Comparison of ENCODE assay signal across 8 mouse cellular contexts in the genomic region with DNA sequence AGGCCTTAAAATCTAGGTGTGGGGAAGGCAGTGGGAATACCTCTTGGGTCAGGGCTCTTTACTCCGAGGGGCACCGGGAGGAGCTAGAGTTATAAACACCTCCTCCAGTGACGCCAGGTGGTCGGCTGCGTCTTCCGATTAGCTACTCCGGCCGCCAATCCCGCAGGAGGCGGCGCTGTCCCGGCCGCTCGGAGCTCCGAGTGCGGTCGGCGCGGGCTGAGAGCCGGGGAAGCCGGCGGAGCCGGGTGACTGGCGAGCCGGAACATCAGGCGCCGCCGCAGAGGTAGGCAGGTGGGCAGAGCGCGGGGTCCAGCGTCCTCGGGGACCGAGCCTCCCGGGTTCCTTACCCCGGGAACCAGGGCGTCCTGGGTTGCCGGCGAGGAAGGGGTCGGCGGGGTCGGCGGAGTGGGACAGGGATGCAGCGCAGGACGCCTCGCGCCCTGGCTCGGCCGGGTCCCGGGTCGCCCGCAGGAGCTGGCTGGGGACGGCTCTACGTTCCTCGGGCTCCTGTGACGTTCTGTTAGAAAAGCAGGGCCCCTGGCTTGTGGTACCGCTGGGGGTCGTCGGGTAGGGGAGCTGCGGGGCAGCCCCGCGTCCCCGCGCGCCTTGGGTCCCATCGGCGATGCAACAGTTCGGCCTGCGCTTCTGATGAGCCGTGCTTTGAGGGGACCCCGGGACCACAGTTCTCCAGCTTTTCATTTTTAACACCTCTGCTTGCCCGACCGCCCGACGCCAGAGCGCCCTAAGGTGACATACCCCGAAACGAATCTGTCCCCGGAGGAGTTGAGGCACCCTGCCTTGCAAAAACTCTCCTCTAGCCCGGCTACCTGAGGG. TPM values are rescaled to one million over a fixed set of nuclear protein-coding genes. Genes with fewer than 3 reads are reported as not detected.
A peak's percentile ranks its signal among the peaks of the same experiment; 100 is the strongest.
DNase-seq lines count a peak whose midpoint lies in the region; ATAC-seq and TF ChIP-seq lines count a peak whose summit lies in the region.

A gene (plus strand): TSS at position 214 of the 834 bp plus-strand sequence.

- TF ChIP-seq POLR2A in bone marrow macrophage, adult 2 months (IDR thresholded peaks at IDR 0.05; ENCODE audit: borderline replicate concordance, low read depth, low read length), result no peak
- TF ChIP-seq POLR2A in liver, adult 2 months (IDR thresholded peaks at IDR 0.05; ENCODE audit: extremely low read depth, insufficient read depth, low read length), result no peak
- TF ChIP-seq POLR2A in testis, adult 2 months (IDR thresholded peaks at IDR 0.05; ENCODE audit: control insufficient read depth, low read depth, low read length), result peak; percentile 38; the same call in 1 of the 2 replicates

- no peaks in the 10 kb centered on the region for H3K36me3 ChIP-seq in forebrain, embryonic 10.5 days (replicated peaks)
- no peaks in the 10 kb centered on the region for H3K36me3 ChIP-seq in heart, embryonic 13.5 days
- no peaks in the 10 kb centered on the region for H3K36me3 ChIP-seq in kidney, embryonic 16.5 days (ENCODE audit: insufficient read depth, low read length)
- H3K36me3 ChIP-seq in liver, adult 2 months (ENCODE audit: control insufficient read depth, insufficient read depth, low read length), result no peaks in the 10 kb centered on the region
- no peaks in the 10 kb centered on the region for H3K36me3 ChIP-seq in midbrain, postnatal 0 days (ENCODE audit: insufficient read depth, low read length)
- no peaks in the 10 kb centered on the region for H3K36me3 ChIP-seq in testis, adult 2 months (ENCODE audit: control insufficient read depth, insufficient read depth, low read length)

- H3K9me3 ChIP-seq in forebrain, embryonic 10.5 days, result no peaks in the 10 kb centered on the region
- no peaks in the 10 kb centered on the region for H3K9me3 ChIP-seq in heart, embryonic 13.5 days
- no peaks in the 10 kb centered on the region for H3K9me3 ChIP-seq in kidney, embryonic 16.5 days (ENCODE audit: low read length)
- no peaks in the 10 kb centered on the region for H3K9me3 ChIP-seq in midbrain, postnatal 0 days (ENCODE audit: low read length)

- H3K27ac ChIP-seq in bone marrow macrophage, adult 2 months (ENCODE audit: insufficient read depth, low read depth, low read length), result no peak within 1 kb of the TSS
- H3K27ac ChIP-seq in forebrain, embryonic 10.5 days, result peak within 1 kb of the TSS; percentile 85
- peak within 1 kb of the TSS; percentile 65 for H3K27ac ChIP-seq in heart, embryonic 13.5 days (replicated peaks)
- peak within 1 kb of the TSS; percentile 94 for H3K27ac ChIP-seq in kidney, embryonic 16.5 days (ENCODE audit: low read length)
- H3K27ac ChIP-seq in liver, adult 2 months (replicated peaks; ENCODE audit: insufficient read depth, low read depth, low read length), result no peak within 1 kb of the TSS; the same call in 1 of the 2 replicates
- peak within 1 kb of the TSS; percentile 26; the same call in 1 of the 2 replicates for H3K27ac ChIP-seq in midbrain, postnatal 0 days (ENCODE audit: low read depth, low read length)
- H3K27ac ChIP-seq in testis, adult 2 months (ENCODE audit: control insufficient read depth, insufficient read depth, low read depth, low read length), result peak within 1 kb of the TSS; percentile 52; the same call in 1 of the 2 replicates

- peaks cover 30% of the 10 kb centered on the region for H3K4me1 ChIP-seq in bone marrow macrophage, adult 2 months (ENCODE audit: control insufficient read depth, insufficient read depth, low read length)
- H3K4me1 ChIP-seq in forebrain, embryonic 10.5 days, result peaks cover 24% of the 10 kb centered on the region
- H3K4me1 ChIP-seq in heart, embryonic 13.5 days, result peaks cover 30% of the 10 kb centered on the region
- peaks cover 30% of the 10 kb centered on the region for H3K4me1 ChIP-seq in kidney, embryonic 16.5 days (ENCODE audit: insufficient read depth, low read length)
- no peaks in the 10 kb centered on the region for H3K4me1 ChIP-seq in liver, adult 2 months (ENCODE audit: control insufficient read depth, insufficient read depth, low read length)
- no peaks in the 10 kb centered on the region for H3K4me1 ChIP-seq in midbrain, postnatal 0 days (ENCODE audit: insufficient read depth, low read length)
- H3K4me1 ChIP-seq in testis, adult 2 months (ENCODE audit: control insufficient read depth, insufficient read depth, low read length), result peaks cover 5% of the 10 kb centered on the region

- H3K27me3 ChIP-seq in forebrain, embryonic 10.5 days (ENCODE audit: poor library complexity, severe bottlenecking), result peaks cover 26% of the 10 kb centered on the region
- H3K27me3 ChIP-seq in heart, embryonic 13.5 days (replicated peaks), result peaks cover 6% of the 10 kb centered on the region; the same call in 1 of the 2 replicates
- H3K27me3 ChIP-seq in kidney, embryonic 16.5 days (ENCODE audit: insufficient read depth, low read length), result no peaks in the 10 kb centered on the region
- peaks cover 10% of the 10 kb centered on the region for H3K27me3 ChIP-seq in liver, adult 2 months (ENCODE audit: control insufficient read depth, insufficient read depth, low read length)
- H3K27me3 ChIP-seq in midbrain, postnatal 0 days (ENCODE audit: insufficient read depth, low read length), result no peaks in the 10 kb centered on the region
- H3K27me3 ChIP-seq in testis, adult 2 months (ENCODE audit: control insufficient read depth, insufficient read depth, low read length), result peaks cover 5% of the 10 kb centered on the region

- H3K4me2 ChIP-seq in heart, embryonic 13.5 days, result peak within 1 kb of the TSS; percentile 99
- peak within 1 kb of the TSS; percentile 89 for H3K4me2 ChIP-seq in kidney, embryonic 16.5 days (replicated peaks; ENCODE audit: low read depth, low read length)
- peak within 1 kb of the TSS; percentile 89 for H3K4me2 ChIP-seq in midbrain, postnatal 0 days (ENCODE audit: low read depth, low read length, poor library complexity, severe bottlenecking)

- no peak for TF ChIP-seq CTCF in bone marrow macrophage, adult 2 months (IDR thresholded peaks at IDR 0.05; ENCODE audit: low read depth, low read length)
- TF ChIP-seq CTCF in liver, adult 2 months (IDR thresholded peaks at IDR 0.05; ENCODE audit: low read depth, low read length), result no peak
- peak; percentile 53 for TF ChIP-seq CTCF in midbrain, postnatal 0 days (IDR thresholded peaks at IDR 0.05)
- no peak for TF ChIP-seq CTCF in testis, adult 2 months (IDR thresholded peaks at IDR 0.05; ENCODE audit: control insufficient read depth, insufficient read depth, insufficient replicate concordance, low read depth, low read length)

- peak within 1 kb of the TSS; percentile 68 for H3K4me3 ChIP-seq in bone marrow macrophage, adult 2 months (ENCODE audit: insufficient read depth, low read length)
- peak within 1 kb of the TSS; percentile 84 for H3K4me3 ChIP-seq in forebrain, embryonic 10.5 days
- H3K4me3 ChIP-seq in heart, embryonic 13.5 days, result peak within 1 kb of the TSS; percentile 83
- peak within 1 kb of the TSS; percentile 84 for H3K4me3 ChIP-seq in kidney, embryonic 16.5 days (ENCODE audit: low read length)
- H3K4me3 ChIP-seq in liver, adult 2 months (ENCODE audit: insufficient read depth, low read depth, low read length), result peak within 1 kb of the TSS; percentile 51
- H3K4me3 ChIP-seq in midbrain, postnatal 0 days (ENCODE audit: low read depth, low read length), result peak within 1 kb of the TSS; percentile 55
- peak within 1 kb of the TSS; percentile 84 for H3K4me3 ChIP-seq in testis, adult 2 months (ENCODE audit: control insufficient read depth, low read depth, low read length)

- ATAC-seq in heart, embryonic 13.5 days (ENCODE audit: extremely low read depth, insufficient number of reproducible peaks, low FRiP score, low TSS enrichment), result peak; percentile 73; the same call in 1 of the 2 replicates
- ATAC-seq in kidney, embryonic 16.5 days (ENCODE audit: low FRiP score, low TSS enrichment), result peak; percentile 92
- ATAC-seq in midbrain, postnatal 0 days (ENCODE audit: low FRiP score), result peak; percentile 91

- peak; percentile 87 for DNase-seq in 3T3-L1 (ENCODE audit: low read depth, low spot score)
- DNase-seq in forebrain, embryonic 10.5 days (ENCODE audit: extremely low spot score, low spot score), result peak; percentile 83
- DNase-seq in liver, adult 2 months (ENCODE audit: extremely low read depth, low read depth, low spot score), result no peak
- peak; percentile 85 for DNase-seq in midbrain, postnatal 0 days (ENCODE audit: low spot score)

- H3K9ac ChIP-seq in heart, embryonic 13.5 days, result peak within 1 kb of the TSS; percentile 85
- peak within 1 kb of the TSS; percentile 90 for H3K9ac ChIP-seq in kidney, embryonic 16.5 days (replicated peaks; ENCODE audit: low read length)
- peak within 1 kb of the TSS; percentile 42 for H3K9ac ChIP-seq in liver, adult 2 months (ENCODE audit: low read depth, low read length)
- H3K9ac ChIP-seq in midbrain, postnatal 0 days (replicated peaks; ENCODE audit: low read length, poor library complexity, severe bottlenecking), result peak within 1 kb of the TSS; percentile 64

- H3K79me2 ChIP-seq in liver, adult 2 months (ENCODE audit: control insufficient read depth, insufficient read depth, low read length), result no peaks in the 10 kb centered on the region

- under 1% methylated on average over 79 of the region's 79 CpGs for WGBS in forebrain, embryonic 10.5 days
- WGBS in heart, embryonic 13.5 days, result under 1% methylated on average over 76 of the region's 79 CpGs
- under 1% methylated on average over 79 of the region's 79 CpGs for WGBS in kidney, embryonic 16.5 days
- WGBS in liver, adult 2 months, result 2% methylated on average over 79 of the region's 79 CpGs
- WGBS in midbrain, postnatal 0 days, result under 1% methylated on average over 79 of the region's 79 CpGs

RNA-seq across cellular contexts. Expression of the gene that starts here (rescaled TPM):
- polyA plus RNA-seq in bone marrow macrophage, adult 2 months (2012; ENCODE audit: insufficient read depth, insufficient read length, missing spikeins), result 0.49 and 0.63 TPM in 2 replicates
- 3.5 and 3.8 TPM in 2 replicates for polyA plus RNA-seq in forebrain, embryonic 10.5 days (2016; fragmentation: Nextera tagmentation; extraction: Ambion mirVana)
- polyA plus RNA-seq in heart, embryonic 13.5 days (2015; fragmentation: Nextera tagmentation; extraction: Ambion mirVana), result 2.0 and 2.6 TPM in 2 replicates
- polyA plus RNA-seq in kidney, embryonic 16.5 days (2015; fragmentation: Nextera tagmentation; extraction: Ambion mirVana), result 10.5 and 12.2 TPM in 2 replicates
- 0.65 and 1.3 TPM in 2 replicates for total RNA-seq in liver, adult 2 months (2014; rRNA removed)
- 0.42 and 0.46 TPM in 2 replicates for polyA plus RNA-seq in liver, adult 2 months (2012; rRNA removed)
- total RNA-seq in midbrain, postnatal 0 days (2014; rRNA removed), result 3.1 and 4.3 TPM in 2 replicates
- 1.2 and 1.6 TPM in 2 replicates for polyA plus RNA-seq in midbrain, postnatal 0 days (2015; fragmentation: Nextera tagmentation; extraction: Ambion mirVana)
- 26.5 and 28.5 TPM in 2 replicates for polyA plus RNA-seq in testis, adult 2 months (2012; rRNA removed)

Comparison
In these comparisons a context has a peak if more than half of its experiments do, and no peak if none do; other contexts are left out.
1. H3K27ac ChIP-seq: peak in forebrain, embryonic 10.5 days (single experiment), heart, embryonic 13.5 days (single experiment), kidney, embryonic 16.5 days (single experiment), midbrain, postnatal 0 days (single experiment) and testis, adult 2 months (single experiment); none in bone marrow macrophage, adult 2 months (single experiment) and liver, adult 2 months (single experiment).
2. Peak in every context shown above with its lines, with median percentiles within 50 percentile points of each other: H3K4me3 ChIP-seq, ATAC-seq, H3K4me2 ChIP-seq and H3K9ac ChIP-seq.